Mouse (Mus musculus): ENCODE measurements at regions not wholly inside any gene's neighbourhood (a gene's known extent, or its start where the extent isn't known, plus 50 kb on each side); places are given as distances from the start of the nearest gene placed in this dataset.
A peak's percentile ranks its signal among the peaks of the same experiment; 100 is the strongest.
"Not testable (repeated sequence)": the region's sequence is repeated elsewhere in the genome, so short reads cannot be mapped to it uniquely, and the experiment has no call there.

GRCm38 (mm10) chr2:51752941-51753564 lies 125.7 kb downstream of the Tas2r134 start:
- no peaks in the 10 kb centered on the region for H3K36me3 ChIP-seq
- no peaks in the 10 kb centered on the region for H3K27me3 ChIP-seq
- no peaks in the 10 kb centered on the region for H3K9me3 ChIP-seq (replicated peaks)
- no peak overlapping the region for H3K4me3 ChIP-seq
- H3K4me2 ChIP-seq = no peak overlapping the region
- WGBS = 67% methylated on average over 12 of the region's 12 CpGs
- H3K9ac ChIP-seq = no peak overlapping the region
- no peaks in the 10 kb centered on the region for H3K4me1 ChIP-seq (replicated peaks)
- H3K27ac ChIP-seq = no peak overlapping the region
- no peak for ATAC-seq (replicated peaks; ENCODE audit: insufficient number of reproducible peaks, insufficient read depth, low FRiP score, low read depth)

- H3K27me3 ChIP-seq = no peaks in the 10 kb centered on the region
- no peak overlapping the region for H3K9ac ChIP-seq
- H3K4me2 ChIP-seq = no peak overlapping the region
- no peaks in the 10 kb centered on the region for H3K36me3 ChIP-seq
- H3K9me3 ChIP-seq (replicated peaks) = no peaks in the 10 kb centered on the region
- WGBS = 56% methylated on average over 7 of the region's 7 CpGs
- no peak overlapping the region for H3K4me3 ChIP-seq
- no peak for ATAC-seq (replicated peaks; ENCODE audit: insufficient number of reproducible peaks, insufficient read depth, low FRiP score, low read depth)
- H3K27ac ChIP-seq = no peak overlapping the region
- no peaks in the 10 kb centered on the region for H3K4me1 ChIP-seq (replicated peaks)
Measured at GRCm38 (mm10) chr2:51753565-51754031, 126.3 kb downstream of the Tas2r134 start.

DNA sequence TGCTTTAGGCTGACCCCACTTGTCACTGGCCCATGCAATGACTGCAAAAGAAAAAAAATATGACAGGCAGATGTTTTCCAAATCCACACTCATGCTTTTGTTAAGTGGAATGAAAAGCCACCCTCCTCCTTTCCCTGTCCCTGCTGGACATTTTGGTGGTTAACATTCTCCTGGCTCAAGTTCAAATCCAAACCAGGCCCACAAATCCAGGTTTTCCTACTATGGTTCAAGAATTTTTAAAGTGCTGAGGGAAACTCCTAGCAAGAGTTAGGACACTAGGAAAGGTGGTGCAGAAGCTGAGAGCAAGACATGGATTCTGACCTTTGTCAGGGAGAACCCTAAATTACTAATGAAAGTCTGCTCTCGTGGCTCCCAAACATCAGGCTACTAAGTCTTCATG lies 130.1 kb downstream of the Tas2r134 start:
- whole genome bisulfite sequencing = 74% methylated on average over 1 of the region's 1 CpGs
- H3K27me3 ChIP-seq = no peaks in the 10 kb centered on the region
- ATAC-seq (replicated peaks; ENCODE audit: insufficient number of reproducible peaks, insufficient read depth, low FRiP score, low read depth) = no peak
- H3K4me2 ChIP-seq = no peak overlapping the region
- no peaks in the 10 kb centered on the region for H3K4me1 ChIP-seq (replicated peaks)
- H3K9ac ChIP-seq = no peak overlapping the region
- no peaks in the 10 kb centered on the region for H3K9me3 ChIP-seq (replicated peaks)
- no peak overlapping the region for H3K27ac ChIP-seq
- no peaks in the 10 kb centered on the region for H3K36me3 ChIP-seq
- H3K4me3 ChIP-seq = no peak overlapping the region

DNA sequence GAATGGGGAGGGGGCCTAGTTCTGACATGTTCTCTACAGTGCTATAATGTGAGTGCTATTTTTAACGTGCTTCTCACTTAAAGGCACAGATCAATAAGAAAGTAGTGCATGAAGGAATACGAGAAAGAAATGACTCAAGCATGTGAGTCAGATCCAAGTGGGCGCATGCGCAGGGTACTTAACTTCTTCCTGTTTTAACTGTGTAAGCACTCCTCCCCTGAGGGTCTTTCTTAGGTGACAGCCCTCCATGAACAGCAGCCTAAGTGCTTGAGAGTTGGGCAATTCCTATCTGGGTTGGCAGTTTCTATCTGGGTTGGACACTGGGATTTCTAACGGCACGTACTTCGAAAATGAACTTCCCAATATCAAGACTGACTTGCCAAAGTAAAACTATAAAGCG lies 130.8 kb downstream of the Tas2r134 start:
- whole genome bisulfite sequencing = 79% methylated on average over 8 of the region's 8 CpGs
- H3K27ac ChIP-seq = no peak overlapping the region

DNA sequence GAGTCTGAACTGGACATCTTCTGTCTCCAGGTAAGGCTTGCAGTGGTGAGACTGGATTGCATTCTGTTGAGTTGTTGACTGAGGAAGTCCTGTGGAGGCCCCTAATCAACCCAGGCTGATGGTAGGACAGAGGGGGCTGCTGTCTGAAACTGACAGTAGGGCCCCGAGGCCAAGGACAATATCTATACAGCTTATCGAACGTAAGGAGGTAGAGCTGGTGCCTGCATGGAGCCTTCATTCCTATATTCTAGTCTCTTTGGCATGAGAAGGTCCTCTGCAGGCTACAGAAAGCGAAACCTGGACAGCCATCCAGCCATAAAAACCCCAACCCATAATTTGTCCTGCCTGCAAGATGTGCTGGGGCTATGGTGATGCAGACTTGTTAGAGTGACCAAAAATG lies 135.6 kb downstream of the Tas2r134 start:
- Histone ChIP-seq H3K27me3 (no peaks in the 10 kb centered on the region), H3K27ac (no peak overlapping the region), H3K4me1 (replicated peaks) (peaks cover 4% of the 10 kb centered on the region), H3K36me3 (no peaks in the 10 kb centered on the region), H3K9ac (no peak overlapping the region), H3K4me3 (no peak overlapping the region), H3K4me2 (no peak overlapping the region), H3K9me3 (replicated peaks) (no peaks in the 10 kb centered on the region)
- ATAC-seq (replicated peaks; ENCODE audit: insufficient number of reproducible peaks, insufficient read depth, low FRiP score, low read depth) = no peak
- 85% methylated on average over 4 of the region's 4 CpGs for WGBS

More for the DNA sequence above, 130.8 kb downstream of the Tas2r134 start:
- H3K4me3 ChIP-seq = no peak overlapping the region
- H3K36me3 ChIP-seq = no peaks in the 10 kb centered on the region
- H3K4me1 ChIP-seq (replicated peaks) = no peaks in the 10 kb centered on the region
- H3K9ac ChIP-seq = no peak overlapping the region
- no peaks in the 10 kb centered on the region for H3K27me3 ChIP-seq
- H3K9me3 ChIP-seq (replicated peaks) = no peaks in the 10 kb centered on the region
- no peak overlapping the region for H3K4me2 ChIP-seq
- ATAC-seq (replicated peaks; ENCODE audit: insufficient number of reproducible peaks, insufficient read depth, low FRiP score, low read depth) = no peak

DNA sequence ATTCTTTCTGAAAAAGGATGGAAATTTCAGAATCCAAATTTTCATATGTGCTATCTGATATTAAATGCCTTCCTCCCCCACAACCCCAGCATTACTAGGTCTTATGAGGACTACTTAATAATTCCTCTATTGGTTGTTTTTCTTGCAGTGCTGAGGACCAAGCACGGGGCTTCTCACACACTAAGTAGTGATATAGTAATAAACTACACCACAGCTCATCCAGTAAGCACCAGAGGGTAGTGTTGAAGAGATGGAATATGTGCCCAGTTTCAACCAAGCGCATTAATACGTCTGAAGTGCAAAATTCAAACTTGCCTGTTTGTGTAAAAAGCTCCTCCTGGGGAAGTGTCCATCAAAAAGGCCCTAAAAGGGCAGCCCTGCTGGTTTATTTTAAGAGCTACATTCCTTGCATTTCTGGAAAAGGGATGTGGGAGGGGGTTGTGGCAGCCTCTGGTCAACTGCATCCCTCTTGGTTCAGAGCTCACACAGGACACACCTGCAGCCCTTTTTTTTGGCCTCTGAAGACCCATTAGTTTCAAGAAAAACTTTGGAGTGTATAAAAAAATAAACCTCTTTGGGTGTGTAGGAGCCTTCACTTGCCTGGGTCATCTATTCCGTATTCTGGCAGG lies 140.3 kb downstream of the Tas2r134 start:
- 47% methylated on average over 4 of the region's 4 CpGs for WGBS
- no peak overlapping the region for H3K4me3 ChIP-seq
- H3K4me1 ChIP-seq (replicated peaks) = peaks cover 13% of the 10 kb centered on the region
- no peak for ATAC-seq (replicated peaks; ENCODE audit: insufficient number of reproducible peaks, insufficient read depth, low FRiP score, low read depth)
- H3K27ac ChIP-seq = peak overlapping the region; percentile 36; the same call in 1 of the 2 replicates
- no peak overlapping the region for H3K4me2 ChIP-seq
- H3K9me3 ChIP-seq (replicated peaks) = no peaks in the 10 kb centered on the region
- no peak overlapping the region for H3K9ac ChIP-seq
- no peaks in the 10 kb centered on the region for H3K27me3 ChIP-seq
- no peaks in the 10 kb centered on the region for H3K36me3 ChIP-seq

GRCm38 (mm10) chr2:51768298-51769271 lies 141.3 kb downstream of the Tas2r134 start:
- Histone ChIP-seq H3K4me3 (no peak overlapping the region), H3K4me1 (replicated peaks) (peaks cover 13% of the 10 kb centered on the region), H3K36me3 (no peaks in the 10 kb centered on the region), H3K9me3 (replicated peaks) (no peaks in the 10 kb centered on the region), H3K4me2 (no peak overlapping the region), H3K27me3 (no peaks in the 10 kb centered on the region), H3K27ac (peak overlapping the region; percentile 36; the same call in 1 of the 2 replicates), H3K9ac (no peak overlapping the region)
- 57% methylated on average over 12 of the region's 12 CpGs for WGBS
- ATAC-seq (replicated peaks; ENCODE audit: insufficient number of reproducible peaks, insufficient read depth, low FRiP score, low read depth) = 0 out of 2 replicates have a peak, but pooled peaks have one; percentile 43

- no peaks in the 10 kb centered on the region for H3K9me3 ChIP-seq (replicated peaks)
- H3K4me1 ChIP-seq (replicated peaks) = no peaks in the 10 kb centered on the region
- WGBS = 94% methylated on average over 1 of the region's 1 CpGs
- no peaks in the 10 kb centered on the region for H3K36me3 ChIP-seq
- no peaks in the 10 kb centered on the region for H3K27me3 ChIP-seq
- no peak overlapping the region for H3K4me3 ChIP-seq
- H3K27ac ChIP-seq = no peak overlapping the region
- H3K9ac ChIP-seq = no peak overlapping the region
- ATAC-seq (replicated peaks; ENCODE audit: insufficient number of reproducible peaks, insufficient read depth, low FRiP score, low read depth) = no peak
- H3K4me2 ChIP-seq = no peak overlapping the region
Measured at GRCm38 (mm10) chr2:51785169-51785568, 149.8 kb downstream of the Rbm43 start.

- no peak overlapping the region for H3K4me3 ChIP-seq
- H3K9ac ChIP-seq = no peak overlapping the region
- H3K36me3 ChIP-seq = no peaks in the 10 kb centered on the region
- H3K4me1 ChIP-seq (replicated peaks) = no peaks in the 10 kb centered on the region
- H3K27ac ChIP-seq = no peak overlapping the region
- no peak for ATAC-seq (replicated peaks; ENCODE audit: insufficient number of reproducible peaks, insufficient read depth, low FRiP score, low read depth)
- 77% methylated on average over 3 of the region's 3 CpGs for WGBS
- no peaks in the 10 kb centered on the region for H3K27me3 ChIP-seq
- no peaks in the 10 kb centered on the region for H3K9me3 ChIP-seq (replicated peaks)
- H3K4me2 ChIP-seq = no peak overlapping the region
Measured at GRCm38 (mm10) chr2:51788896-51789295, 146.1 kb downstream of the Rbm43 start.

GRCm38 (mm10) chr2:51793291-51793690 lies 141.7 kb downstream of the Rbm43 start:
- not testable (repeated sequence) for H3K9me3 ChIP-seq (replicated peaks); H3K9ac ChIP-seq; H3K27ac ChIP-seq; ATAC-seq (replicated peaks; ENCODE audit: insufficient number of reproducible peaks, insufficient read depth, low FRiP score, low read depth); H3K27me3 ChIP-seq; H3K4me2 ChIP-seq; H3K4me3 ChIP-seq; H3K4me1 ChIP-seq (replicated peaks); H3K36me3 ChIP-seq
- WGBS = 90% methylated on average over 2 of the region's 2 CpGs

- no peak for ATAC-seq (replicated peaks; ENCODE audit: insufficient number of reproducible peaks, insufficient read depth, low FRiP score, low read depth)
- H3K9ac ChIP-seq = no peak overlapping the region
- no peak overlapping the region for H3K4me3 ChIP-seq
- H3K27me3 ChIP-seq = no peaks in the 10 kb centered on the region
- 0 out of 2 replicates have a peak, but pooled peaks cover 3% of the 10 kb centered on the region for H3K4me1 ChIP-seq (replicated peaks)
- H3K36me3 ChIP-seq = no peaks in the 10 kb centered on the region
- WGBS = 77% methylated on average over 1 of the region's 1 CpGs
- H3K9me3 ChIP-seq (replicated peaks) = no peaks in the 10 kb centered on the region
- H3K27ac ChIP-seq = no peak overlapping the region
- no peak overlapping the region for H3K4me2 ChIP-seq
Measured at GRCm38 (mm10) chr2:51799856-51800255, 135.1 kb downstream of the Rbm43 start.

All from heart, embryonic 15.5 days (tissue).